Mouse (Mus musculus): Measurements from ENCODE around the gene Insl6.

Gene Insl6

GRCm38 (mm10) chr19:29285451-29285869 lies 39.7 kb downstream of the Insl6 start:
- no peak for DNase-seq

- no peak for DNase-seq
These were observed 46.1 kb downstream of the Insl6 start for GRCm38 (mm10) chr19:29278944-29279587.

- no peak for DNase-seq
These were observed 48.7 kb downstream of the Insl6 start for GRCm38 (mm10) chr19:29276414-29276813.

DNA sequence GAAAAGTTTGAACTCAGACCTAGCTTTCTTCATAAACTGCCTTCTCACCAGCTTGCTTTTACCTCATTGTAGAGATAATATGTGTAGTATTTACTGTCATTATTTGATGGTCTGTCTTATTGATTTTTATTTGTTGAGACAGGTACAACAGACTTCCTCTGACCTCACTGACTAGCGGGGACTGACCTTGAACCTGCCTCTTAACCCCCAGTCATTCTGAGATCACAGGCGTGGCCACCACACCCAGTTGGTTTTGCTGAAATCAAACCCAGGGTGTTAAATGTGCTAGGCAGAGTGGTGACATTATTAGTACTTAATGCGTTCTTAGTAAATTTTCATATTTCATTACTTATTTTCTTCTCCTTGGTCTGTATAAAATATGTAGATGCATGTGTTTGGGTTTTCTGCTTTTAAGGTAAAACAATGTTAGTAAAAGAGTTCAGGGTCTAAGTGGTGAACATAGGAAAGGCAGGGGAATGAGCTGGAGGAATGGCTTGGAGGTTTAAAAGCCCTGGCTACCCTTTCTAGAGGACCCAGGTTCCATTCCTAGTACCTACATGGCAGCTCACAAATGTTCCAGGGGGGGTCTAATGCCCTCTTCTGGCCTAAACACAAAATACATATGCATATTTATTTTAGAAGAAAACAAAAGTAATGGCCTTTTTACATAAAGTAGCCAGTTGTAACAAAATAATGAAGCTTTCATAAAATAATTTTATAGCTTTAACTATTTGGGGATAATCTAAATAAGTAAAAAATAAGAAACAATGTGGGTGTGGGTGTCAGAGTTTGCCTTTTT lies 52.9 kb downstream of the Insl6 start:
- DNase-seq, result no peak

All from spleen, adult 18-20 months (tissue).